Mouse (Mus musculus) gastrocnemius, postnatal 14 days (tissue): ENCODE results near the gene Neurl3. TPM values are rescaled to one million over a fixed set of nuclear protein-coding genes. Genes with fewer than 3 reads are reported as not detected.

Experiments
- DNase-seq: peaks from one replicate; pipeline ENCODE4 v3.0.0; 2021; ENCODE audit warnings: mixed read lengths
- intact Hi-C: fragments of 180-260 bp; cut with DNase I; formaldehyde crosslinking; loops from one replicate; pipeline ENCODE4 v1.15.1; 2025; ENCODE audit warnings: low total_unique reads
- total RNA-seq, 2 experiments: library from RNA; stranded (reverse); gene quantifications; 2 replicates each; pipeline ENCODE4 v1.2.3; 2021

The Neurl3 gene
- total RNA-seq, 2 experiments from 2014 or later: 0.58 to 1.1 TPM

- intact Hi-C loops: no loop called here
- DNase-seq: no peak
Measured at GRCm38 (mm10) chr1:36300486-36300885, 26.0 kb upstream of the Neurl3 start.

GRCm38 (mm10) chr1:36299676-36300075, 25.2 kb upstream of the Neurl3 start:
- intact Hi-C loops: no loop called here
- DNase-seq: no peak

GRCm38 (mm10) chr1:36299126-36299525, 24.6 kb upstream of the Neurl3 start:
- intact Hi-C loops: no loop called here
- no peak for DNase-seq

- intact Hi-C loops: no loop called here
Measured at GRCm38 (mm10) chr1:36298107-36298506, 23.6 kb upstream of the Neurl3 start.

GRCm38 (mm10) chr1:36296466-36297149, 22.1 kb upstream of the Neurl3 start:
- DNase-seq: no peak
- intact Hi-C loops: no loop called here

More at GRCm38 (mm10) chr1:36298107-36298506, 23.6 kb upstream of the Neurl3 start:
- DNase-seq: no peak

- no peak for DNase-seq
- intact Hi-C loops: no loop called here
Measured at GRCm38 (mm10) chr1:36294402-36294801, 19.9 kb upstream of the Neurl3 start.

GRCm38 (mm10) chr1:36293470-36293869, 19.0 kb upstream of the Neurl3 start:
- intact Hi-C loops: no loop called here
- no peak for DNase-seq

- intact Hi-C loops: no loop called here
- DNase-seq: no peak
Measured at GRCm38 (mm10) chr1:36281849-36282248, 7.4 kb upstream of the Neurl3 start.

GRCm38 (mm10) chr1:36280938-36281337, 6.5 kb upstream of the Neurl3 start:
- intact Hi-C loops: no loop called here
- no peak for DNase-seq

GRCm38 (mm10) chr1:36279202-36279601, 4.7 kb upstream of the Neurl3 start:
- peak; percentile 83 for DNase-seq
- intact Hi-C loops: no loop called here

GRCm38 (mm10) chr1:36277267-36278060, 3.0 kb upstream of the Neurl3 start:
- intact Hi-C loops: no loop called here

GRCm38 (mm10) chr1:36275635-36276389, 1.3 kb upstream of the Neurl3 start:
- no peak for DNase-seq
- intact Hi-C loops: no loop called here

More at GRCm38 (mm10) chr1:36277267-36278060, 3.0 kb upstream of the Neurl3 start:
- DNase-seq: peak; percentile 76

- intact Hi-C loops: no loop called here
- no peak for DNase-seq
Measured at GRCm38 (mm10) chr1:36273288-36273687, 1.2 kb downstream of the Neurl3 start.

- intact Hi-C loops: no loop called here
- DNase-seq: peak; percentile 35
Measured at GRCm38 (mm10) chr1:36272546-36272945, 1.9 kb downstream of the Neurl3 start.

GRCm38 (mm10) chr1:36271516-36272230, 2.8 kb downstream of the Neurl3 start:
- DNase-seq: no peak
- intact Hi-C loops: no loop called here

GRCm38 (mm10) chr1:36270666-36271065, 3.8 kb downstream of the Neurl3 start:
- peak; percentile 24 for DNase-seq
- intact Hi-C loops: no loop called here

GRCm38 (mm10) chr1:36269121-36269795, 5.2 kb downstream of the Neurl3 start:
- intact Hi-C loops: no loop called here

GRCm38 (mm10) chr1:36267595-36267994, 6.9 kb downstream of the Neurl3 start:
- no peak for DNase-seq
- intact Hi-C loops: no loop called here

More at GRCm38 (mm10) chr1:36269121-36269795, 5.2 kb downstream of the Neurl3 start:
- no peak for DNase-seq

GRCm38 (mm10) chr1:36266293-36266692, 8.2 kb downstream of the Neurl3 start:
- no peak for DNase-seq
- intact Hi-C loops: no loop called here
